Mouse (Mus musculus): Measurements from ENCODE around the gene Fyn.

Gene Fyn

DNA sequence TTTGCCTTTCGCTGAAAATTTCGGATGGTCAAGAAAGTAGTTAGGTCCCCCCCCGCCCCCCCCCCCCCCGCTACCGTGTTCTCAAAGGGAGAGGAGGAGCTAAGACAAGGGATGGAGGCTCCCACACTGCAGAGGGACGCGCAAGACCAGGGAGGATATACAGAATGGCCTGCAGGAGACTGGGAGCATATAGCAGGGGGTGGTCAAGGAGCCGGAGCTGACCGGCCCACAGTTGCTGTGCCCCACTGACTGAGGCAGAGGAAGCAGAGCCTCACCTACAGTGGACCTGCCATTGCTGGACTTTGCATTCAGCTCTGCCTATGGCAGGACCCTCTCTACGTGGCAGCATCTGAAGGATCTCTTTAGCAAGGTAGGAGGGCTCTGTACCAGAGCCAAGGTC is 10.6 kb downstream of the Fyn start:
- no peak for DNase-seq (ENCODE audit: low spot score)

DNA sequence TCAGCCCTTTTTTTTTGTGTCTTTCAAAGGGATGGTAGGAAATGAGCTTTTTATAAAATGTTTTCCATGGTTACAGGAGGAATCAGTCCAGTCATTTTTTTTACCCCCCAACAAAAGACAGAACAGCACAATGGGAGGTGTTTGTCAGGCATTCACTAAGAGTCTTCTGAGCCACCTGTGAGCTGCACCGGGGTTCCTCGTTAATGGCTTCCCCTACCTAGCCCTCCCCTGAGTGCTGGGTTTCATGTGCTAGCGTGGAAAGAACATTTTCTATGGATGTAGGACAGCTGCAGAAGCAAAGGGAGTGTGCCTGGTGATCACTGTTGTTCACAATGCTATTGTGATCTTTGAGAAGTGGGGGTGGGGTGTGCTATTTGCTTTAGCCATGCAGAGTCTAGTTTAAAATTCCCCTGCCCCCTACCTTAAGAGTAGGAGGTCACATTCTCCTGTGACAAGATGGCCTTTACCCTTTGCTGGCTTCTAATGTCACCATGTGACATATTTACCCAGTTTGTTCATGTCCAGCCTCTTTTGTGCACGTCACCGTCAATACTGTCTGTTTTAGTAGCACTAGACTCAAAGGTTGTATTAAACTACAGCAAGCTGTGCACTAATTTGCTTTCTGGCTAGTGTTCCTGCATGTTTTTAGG is 11.2 kb downstream of the Fyn start:
- no peak for DNase-seq (ENCODE audit: low spot score)

DNA sequence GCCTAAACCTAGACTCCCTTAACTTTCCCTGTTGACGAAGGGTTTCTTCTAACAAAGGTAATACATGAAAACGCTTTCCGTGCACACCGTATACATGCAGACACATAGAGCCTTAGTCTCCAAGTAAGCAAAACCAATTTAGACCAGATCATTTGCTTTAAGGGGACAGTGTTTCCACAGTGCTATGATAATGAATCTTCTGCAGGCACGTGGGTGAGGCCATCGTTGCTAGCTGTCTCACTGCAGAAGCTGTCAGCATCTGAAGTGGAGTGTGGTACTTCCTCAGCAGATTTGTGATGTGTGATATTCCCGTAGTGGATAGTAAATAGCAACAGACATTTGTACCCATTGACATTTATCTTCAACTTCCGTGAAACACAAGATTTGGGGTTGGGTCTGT is 16.6 kb downstream of the Fyn start:
- no peak for DNase-seq (ENCODE audit: low spot score)

DNA sequence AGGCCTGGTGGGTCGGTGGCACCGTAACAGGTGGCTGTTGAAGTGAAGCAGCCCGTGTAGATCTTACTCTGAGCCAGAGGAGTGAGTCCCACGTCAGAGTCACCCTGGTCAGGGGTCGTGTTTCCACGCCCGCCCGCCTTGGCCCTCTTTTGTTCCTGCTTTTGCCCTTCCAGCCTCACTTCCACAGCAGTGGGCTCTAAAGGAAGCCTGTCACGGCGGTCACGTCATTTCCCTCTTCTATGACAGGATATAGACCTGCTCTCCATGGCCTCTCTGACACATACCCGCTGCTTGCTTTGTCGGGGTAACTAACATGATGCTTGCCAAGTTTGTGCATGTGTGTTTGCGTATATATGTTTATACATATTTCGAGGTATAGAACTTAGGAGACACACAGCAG is 17.5 kb downstream of the Fyn start:
- DNase-seq (ENCODE audit: low spot score): no peak

GRCm38 (mm10) chr10:39387024-39387423 is 18.4 kb downstream of the Fyn start:
- no peak for DNase-seq (ENCODE audit: low spot score)

DNA sequence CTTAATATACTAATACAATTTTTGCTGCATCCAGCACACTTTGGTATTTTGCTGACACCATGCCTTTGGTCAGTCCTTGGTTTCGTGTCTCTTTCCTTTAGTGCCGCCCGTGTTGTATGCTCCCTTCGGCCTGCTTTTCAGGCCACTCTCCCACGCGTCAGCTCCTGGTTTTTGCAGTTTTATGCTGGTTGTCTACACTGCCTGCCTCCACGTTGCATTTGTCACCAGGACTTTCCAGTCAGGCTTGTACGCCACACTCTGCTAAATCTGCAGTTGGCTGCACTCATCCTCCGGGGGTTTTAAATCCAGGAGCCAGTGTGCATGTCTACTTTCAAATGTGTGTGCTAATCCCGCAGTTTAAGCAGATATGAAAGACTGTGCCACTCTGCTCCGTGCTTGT is 18.9 kb downstream of the Fyn start:
- no peak for DNase-seq (ENCODE audit: low spot score)

DNA sequence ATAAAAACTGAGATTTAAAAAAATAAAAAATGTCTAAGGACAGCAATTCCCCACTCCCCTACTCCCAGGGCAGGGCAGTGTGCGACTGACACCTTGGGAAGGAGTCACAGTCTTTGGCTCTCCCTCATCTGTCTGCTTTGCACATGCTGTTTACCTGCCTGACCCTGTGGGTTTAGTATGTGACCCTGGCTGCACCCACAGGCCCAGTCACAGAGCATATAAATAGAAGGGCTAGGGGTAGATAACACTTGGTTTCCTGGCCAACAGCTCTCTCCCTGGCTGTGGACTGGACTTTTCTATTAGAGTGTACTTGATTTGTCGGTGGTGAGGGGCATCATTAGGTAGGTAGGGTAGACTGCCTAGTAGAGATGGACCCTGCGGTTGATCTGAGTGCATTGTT is 19.5 kb downstream of the Fyn start:
- DNase-seq (ENCODE audit: low spot score): no peak

DNA sequence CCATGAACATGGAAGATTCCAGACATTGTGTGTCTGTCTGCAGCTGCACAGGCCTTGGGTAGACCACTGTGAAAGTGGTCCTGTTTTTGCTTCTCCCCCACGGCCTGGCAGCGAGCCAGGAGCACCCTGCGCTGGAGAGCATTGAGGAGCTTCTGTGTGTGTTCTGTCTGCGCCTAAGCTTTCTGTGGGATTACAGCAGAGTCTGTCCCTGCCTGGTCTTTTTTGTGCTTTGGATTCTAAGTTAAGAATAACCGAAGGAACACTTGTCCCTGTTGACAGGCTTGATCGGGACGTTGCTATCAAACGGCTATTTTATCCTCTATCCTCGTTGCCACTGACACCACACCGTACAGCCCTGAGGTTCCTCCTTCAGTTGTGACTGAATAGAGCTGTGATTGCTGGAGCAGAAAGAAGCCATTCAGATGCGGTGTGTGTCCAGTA is 20.8 kb downstream of the Fyn start:
- no peak for DNase-seq (ENCODE audit: low spot score)

DNA sequence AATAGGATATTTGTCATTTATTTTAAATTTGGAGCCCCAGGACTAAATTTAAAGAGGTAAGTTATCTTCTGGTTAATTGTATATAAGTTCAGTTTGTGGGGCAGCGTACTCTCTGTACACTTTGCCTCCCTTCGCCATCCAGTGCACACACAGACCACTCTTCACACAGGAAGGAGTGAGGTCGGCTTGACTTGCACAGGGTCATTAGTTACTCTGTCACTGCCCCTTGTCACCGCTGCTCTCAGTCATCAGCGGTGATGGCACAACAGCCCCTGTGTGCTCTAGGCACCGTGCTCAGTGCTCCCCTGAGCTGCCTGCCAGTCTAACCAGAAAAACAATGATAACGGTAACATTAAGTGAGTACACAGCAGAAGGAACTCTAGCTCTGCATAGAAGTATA is 21.9 kb downstream of the Fyn start:
- no peak for DNase-seq (ENCODE audit: low spot score)

- no peak for DNase-seq (ENCODE audit: low spot score)
Observed at GRCm38 (mm10) chr10:39392900-39393483, 24.3 kb downstream of the Fyn start.

DNA sequence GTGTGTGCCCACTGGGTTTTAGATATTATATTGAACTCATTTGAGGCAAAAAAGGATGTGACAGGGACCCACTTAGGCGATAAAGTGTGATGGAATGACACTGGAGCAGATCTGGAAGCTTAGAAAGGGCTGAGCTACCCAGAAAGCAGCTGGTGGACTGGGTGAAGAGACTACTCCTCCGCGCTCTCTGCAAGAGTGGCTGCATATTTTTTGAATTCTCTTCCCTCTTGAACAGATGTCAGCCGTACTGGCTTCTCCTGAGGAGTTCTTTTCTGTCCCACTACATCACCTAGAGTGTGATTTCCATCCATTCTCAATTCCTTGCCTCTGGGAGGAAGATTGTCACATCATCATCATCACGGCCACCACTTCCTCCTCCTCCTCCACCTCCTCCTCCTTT is 26.9 kb downstream of the Fyn start:
- no peak for DNase-seq (ENCODE audit: low spot score)

- no peak for DNase-seq (ENCODE audit: low spot score)
Observed at GRCm38 (mm10) chr10:39398924-39399323, 30.3 kb downstream of the Fyn start.

- no peak for DNase-seq (ENCODE audit: low spot score)
Observed at GRCm38 (mm10) chr10:39400155-39400554, 31.5 kb downstream of the Fyn start.

GRCm38 (mm10) chr10:39402487-39402886 is 33.8 kb downstream of the Fyn start:
- DNase-seq (ENCODE audit: low spot score): no peak

GRCm38 (mm10) chr10:39403706-39404105 is 35.1 kb downstream of the Fyn start:
- no peak for DNase-seq (ENCODE audit: low spot score)

DNA sequence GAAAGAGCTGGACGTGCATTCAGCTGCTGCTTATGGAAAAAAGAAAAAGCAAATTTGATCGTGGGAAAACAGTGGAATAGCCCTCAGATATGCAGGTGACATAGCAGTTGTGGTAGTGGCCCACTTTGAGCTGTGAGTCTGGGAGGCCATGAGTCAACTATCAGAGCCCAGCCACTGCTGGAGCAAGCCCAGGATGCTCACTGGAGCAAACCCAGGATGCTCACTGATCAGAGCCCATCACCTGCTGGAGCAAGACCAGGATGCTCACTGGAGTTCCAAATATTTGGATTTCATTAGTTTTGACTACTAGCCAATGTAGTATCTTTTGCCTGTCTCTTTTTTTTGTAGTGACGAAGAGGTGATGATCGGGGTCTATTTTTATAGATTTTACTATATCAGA is 35.5 kb downstream of the Fyn start:
- DNase-seq (ENCODE audit: low spot score): no peak

DNA sequence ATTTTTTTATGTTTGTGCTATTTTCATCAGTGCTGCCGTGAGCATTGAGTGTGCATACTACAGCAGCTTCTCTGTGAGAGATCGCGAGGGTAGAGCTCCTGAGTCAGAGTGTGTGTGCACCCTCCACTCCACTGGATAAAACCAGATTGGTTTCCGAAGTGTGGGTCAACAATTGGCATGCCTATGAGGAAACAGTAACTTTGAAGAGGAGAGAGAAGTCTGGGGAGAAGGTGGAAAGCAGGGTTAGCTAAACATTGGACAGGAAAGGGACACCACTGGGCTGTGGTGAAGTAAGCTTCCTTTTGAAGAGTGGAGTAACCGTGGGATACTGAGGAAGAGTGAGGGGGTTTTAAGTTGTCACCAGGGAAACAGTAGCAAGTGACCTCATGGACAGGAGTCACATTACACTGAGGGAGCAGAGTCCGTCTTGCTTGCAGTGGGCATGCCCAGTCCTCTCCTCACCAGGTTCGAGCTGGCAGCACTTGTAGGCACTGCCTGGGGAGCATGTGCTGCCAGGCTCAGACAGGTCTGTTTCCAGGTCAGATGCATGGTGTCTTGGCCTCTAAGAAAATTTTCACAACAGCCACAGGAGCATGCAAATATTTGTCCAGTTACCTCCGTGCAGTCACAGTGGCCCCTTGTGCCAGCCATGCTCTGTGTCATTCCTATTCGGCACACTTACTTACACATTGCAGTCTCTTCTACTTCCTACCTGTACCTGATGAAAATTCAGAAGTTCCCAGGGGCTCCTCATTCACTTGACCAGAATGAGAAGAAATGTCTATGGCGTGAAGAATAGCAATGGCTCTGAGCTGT is 37.5 kb downstream of the Fyn start:
- DNase-seq (ENCODE audit: low spot score): no peak

DNA sequence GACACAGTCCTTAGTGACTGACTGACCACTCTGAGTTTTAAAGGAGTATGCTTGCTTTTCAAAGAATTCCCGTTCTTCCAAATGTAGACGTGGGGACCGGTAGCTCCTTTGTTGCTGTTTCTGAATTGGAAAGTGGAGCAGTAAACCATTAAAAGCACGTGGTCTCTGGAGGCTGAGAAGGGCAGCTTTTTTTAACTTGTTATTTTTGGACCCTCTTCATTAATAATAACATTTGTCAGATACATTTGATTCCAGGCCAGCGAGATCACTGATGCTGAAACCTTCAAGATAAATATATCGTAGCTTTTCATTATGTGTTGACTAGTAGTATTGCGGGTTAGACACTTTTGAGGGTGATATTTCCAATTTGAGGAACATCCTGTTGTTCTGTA is 38.1 kb downstream of the Fyn start:
- no peak for DNase-seq (ENCODE audit: low spot score)

DNA sequence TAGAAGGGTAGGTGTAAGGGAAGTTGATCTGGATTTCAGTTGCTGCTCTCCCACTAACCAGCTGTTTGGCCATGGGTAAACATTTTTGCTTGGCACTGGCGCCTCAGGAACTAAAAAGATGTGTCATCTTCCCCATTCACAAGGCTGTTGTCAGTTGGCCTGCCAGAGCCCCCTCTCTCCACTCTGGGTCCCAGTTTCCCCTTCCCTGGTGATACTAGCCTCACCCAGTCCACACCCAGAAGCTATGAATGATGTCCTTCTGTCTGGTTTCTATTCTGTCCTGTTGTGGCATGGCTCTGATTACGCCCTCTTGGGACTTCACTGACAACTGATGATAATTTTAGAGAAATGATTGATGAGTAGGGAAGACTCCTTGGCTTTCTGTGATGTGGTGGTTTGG is 38.9 kb downstream of the Fyn start:
- DNase-seq (ENCODE audit: low spot score): no peak

GRCm38 (mm10) chr10:39409602-39410001 is 40.9 kb downstream of the Fyn start:
- no peak for DNase-seq (ENCODE audit: low spot score)

GRCm38 (mm10) chr10:39410151-39410649 is 41.5 kb downstream of the Fyn start:
- no peak for DNase-seq (ENCODE audit: low spot score)

- no peak for DNase-seq (ENCODE audit: low spot score)
Observed at GRCm38 (mm10) chr10:39411857-39412559, 43.4 kb downstream of the Fyn start.

All from urinary bladder, postnatal 25 days (tissue).